Mouse (Mus musculus) myocyte (in vitro differentiated cells): ENCODE measurements around the gene Alpk1. TPM values are rescaled to one million over a fixed set of nuclear protein-coding genes. Genes with fewer than 3 reads are reported as not detected.

Experiments used
- H3K27me3 ChIP-seq: one replicate; pipeline ENCODE4 v1.6.1; 2011; ENCODE audit not compliant: control insufficient read depth, insufficient read depth, insufficient read length
- H3K36me3 ChIP-seq: one replicate; pipeline ENCODE4 v1.6.1; 2011; ENCODE audit not compliant: control insufficient read depth, insufficient read depth
- H3K4me2 ChIP-seq: one replicate; pipeline ENCODE4 v1.6.1; 2011; ENCODE audit warnings: low read depth, control low read depth
- H3K4me3 ChIP-seq: one replicate; pipeline ENCODE4 v1.5.1; 2011; ENCODE audit warnings: mild to moderate bottlenecking, control low read depth, moderate library complexity
- H3K79me2 ChIP-seq: one replicate; pipeline ENCODE4 v1.6.1; 2011; ENCODE audit not compliant: control insufficient read depth, insufficient read depth
- H3ac ChIP-seq: one replicate; pipeline ENCODE4 v1.6.1; 2011; ENCODE audit not compliant: control insufficient read depth, insufficient read length
- CEBPB ChIP-seq: IDR thresholded peaks from 2 replicates; pipeline ENCODE4 v1.6.1; 2011; ENCODE audit warnings: mild to moderate bottlenecking, moderate library complexity; ENCODE audit not compliant: poor library complexity, insufficient read depth, severe bottlenecking
- E2F4 ChIP-seq: IDR thresholded peaks from one replicate; pipeline ENCODE4 v1.6.1; 2011; ENCODE audit warnings: mild to moderate bottlenecking, control low read depth, moderate library complexity; ENCODE audit not compliant: insufficient read depth
- MAX ChIP-seq: IDR thresholded peaks from one replicate; pipeline ENCODE4 v1.6.1; 2011; ENCODE audit warnings: low read depth, mild to moderate bottlenecking, control low read depth
- MYOD1 ChIP-seq, 3 experiments: IDR thresholded peaks; one replicate each; pipeline ENCODE4 v1.6.1; 2011; ENCODE audit warnings: control low read depth in 2 of 3, low read depth in 2 of 3, mild to moderate bottlenecking in 2 of 3, moderate library complexity in 1 of 3; ENCODE audit not compliant: insufficient read length in 2 of 3, control insufficient read depth in 1 of 3
- MYOG ChIP-seq, 3 experiments: IDR thresholded peaks; one replicate each; pipeline ENCODE4 v1.6.1; 2011; ENCODE audit warnings: control low read depth in 2 of 3, low read depth in 2 of 3, mild to moderate bottlenecking in 2 of 3; ENCODE audit not compliant: insufficient read length in 2 of 3, control insufficient read depth in 1 of 3, insufficient read depth in 1 of 3
- POLR2A ChIP-seq: IDR thresholded peaks from one replicate; pipeline ENCODE4 v1.6.1; 2011; ENCODE audit warnings: low read depth, mild to moderate bottlenecking, control low read depth, moderate library complexity; ENCODE audit not compliant: insufficient read length
- POLR2AphosphoS2 ChIP-seq: IDR thresholded peaks from one replicate; pipeline ENCODE4 v1.6.1; 2011; ENCODE audit warnings: low read depth, control low read depth; ENCODE audit not compliant: insufficient read length
- REST ChIP-seq: IDR thresholded peaks from one replicate; pipeline ENCODE4 v1.6.1; 2011; ENCODE audit warnings: mild to moderate bottlenecking, control low read depth, moderate library complexity; ENCODE audit not compliant: insufficient read depth, insufficient read length
- SRF ChIP-seq: IDR thresholded peaks from one replicate; pipeline ENCODE4 v1.6.1; 2011; ENCODE audit warnings: low read depth; ENCODE audit not compliant: control insufficient read depth, insufficient read length
- TCF12 ChIP-seq: IDR thresholded peaks from one replicate; pipeline ENCODE4 v1.6.1; 2011; ENCODE audit warnings: mild to moderate bottlenecking, control low read depth; ENCODE audit not compliant: poor library complexity, insufficient read depth, severe bottlenecking
- TCF3 ChIP-seq: IDR thresholded peaks from one replicate; pipeline ENCODE4 v1.6.1; 2011; ENCODE audit warnings: low read depth, control low read depth; ENCODE audit not compliant: insufficient read length
- USF1 ChIP-seq: IDR thresholded peaks from one replicate; pipeline ENCODE4 v1.6.1; 2011; ENCODE audit warnings: low read depth, mild to moderate bottlenecking, control low read depth, moderate library complexity
- polyA plus RNA-seq: library from polyadenylated mRNA; unstranded; fragments of >200 nt; fragmentation: generic; extraction: Trizol; gene quantifications from one replicate; pipeline ENCODE4 v1.2.1, GENCODE M21; 2012; ENCODE audit warnings: missing spikeins

Alpk1 gene
- polyA plus RNA-seq: 1.8 TPM

GRCm38 (mm10) chr3:127780021-127780644 lies at the start of gene Alpk1:
TSS of gene Alpk1 (minus strand) at chr3:127780527.
- Histone ChIP-seq H3K4me3 (peak within 1 kb of the TSS; percentile 36), H3K79me2 (no peaks in the 10 kb centered on the region), H3ac (no peak within 1 kb of the TSS), H3K4me2 (peak within 1 kb of the TSS; percentile 85), H3K36me3 (no peaks in the 10 kb centered on the region), H3K27me3 (no peaks in the 10 kb centered on the region)
- no peak for TF ChIP-seq CEBPB
- TF ChIP-seq SRF: peak; percentile 66
- TF ChIP-seq MAX: peak; percentile 36
- TF ChIP-seq TCF3: no peak

- H3K79me2 ChIP-seq: peaks cover 30% of the 10 kb centered on the region
- H3ac ChIP-seq: no peak overlapping the region
- H3K27me3 ChIP-seq: no peaks in the 10 kb centered on the region
- TF ChIP-seq TCF3 (no peak), POLR2A (no peak), MYOD1 (IDR thresholded peaks at IDR 0.05; ENCODE audit: control insufficient read depth in 1 of 3, insufficient read length in 2 of 3, low read depth in 2 of 3) (no peak), MAX (no peak), MYOG (IDR thresholded peaks at IDR 0.05; ENCODE audit: control insufficient read depth in 1 of 3, insufficient read depth in 1 of 3, insufficient read length in 2 of 3, low read depth in 2 of 3) (no peak), TCF12 (no peak), USF1 (no peak), E2F4 (no peak), POLR2AphosphoS2 (no peak), CEBPB (no peak), SRF (no peak), REST (no peak)
- no peak overlapping the region for H3K4me2 ChIP-seq
- no peak overlapping the region for H3K4me3 ChIP-seq
- no peaks in the 10 kb centered on the region for H3K36me3 ChIP-seq
These were observed 46.8 kb upstream of the Alpk1 start for GRCm38 (mm10) chr3:127827123-127827522.

- Histone ChIP-seq H3K4me2 (no peak overlapping the region), H3K27me3 (no peaks in the 10 kb centered on the region), H3ac (no peak overlapping the region), H3K36me3 (no peaks in the 10 kb centered on the region), H3K79me2 (peaks cover 26% of the 10 kb centered on the region), H3K4me3 (no peak overlapping the region)
- TF ChIP-seq TCF3 (no peak), MAX (no peak), E2F4 (no peak), TCF12 (no peak), CEBPB (no peak), POLR2AphosphoS2 (no peak), SRF (no peak), MYOG (IDR thresholded peaks at IDR 0.05; ENCODE audit: control insufficient read depth in 1 of 3, insufficient read depth in 1 of 3, insufficient read length in 2 of 3, low read depth in 2 of 3) (no peak), REST (no peak), USF1 (no peak), MYOD1 (IDR thresholded peaks at IDR 0.05; ENCODE audit: control insufficient read depth in 1 of 3, insufficient read length in 2 of 3, low read depth in 2 of 3) (no peak), POLR2A (no peak)
These were observed 46.2 kb upstream of the Alpk1 start for GRCm38 (mm10) chr3:127826503-127826902.

GRCm38 (mm10) chr3:127823886-127824863 lies 43.8 kb upstream of the Alpk1 start:
- no peak overlapping the region for H3ac ChIP-seq
- no peaks in the 10 kb centered on the region for H3K36me3 ChIP-seq
- TF ChIP-seq POLR2A: no peak
- TF ChIP-seq E2F4: no peak
- no peak for TF ChIP-seq MYOG (IDR thresholded peaks at IDR 0.05; ENCODE audit: control insufficient read depth in 1 of 3, insufficient read depth in 1 of 3, insufficient read length in 2 of 3, low read depth in 2 of 3)
- TF ChIP-seq REST: no peak
- no peak for TF ChIP-seq TCF12
- no peak for TF ChIP-seq MAX
- no peak for TF ChIP-seq CEBPB
- no peak for TF ChIP-seq MYOD1 (IDR thresholded peaks at IDR 0.05; ENCODE audit: control insufficient read depth in 1 of 3, insufficient read length in 2 of 3, low read depth in 2 of 3)
- no peak for TF ChIP-seq USF1
- no peak for TF ChIP-seq POLR2AphosphoS2
- TF ChIP-seq SRF: no peak
- TF ChIP-seq TCF3: no peak
- H3K4me3 ChIP-seq: no peak overlapping the region
- H3K27me3 ChIP-seq: no peaks in the 10 kb centered on the region
- peaks cover 8% of the 10 kb centered on the region for H3K79me2 ChIP-seq
- H3K4me2 ChIP-seq: no peak overlapping the region
